Mouse (Mus musculus): ENCODE data around the gene Dmwd.

GRCm38 (mm10) chr7:19109565-19109964 lies 33.5 kb downstream of the Dmwd start:
- TF ChIP-seq POLR2A (IDR thresholded peaks at IDR 0.05; ENCODE audit: borderline replicate concordance, insufficient read depth, low read length) (no peak), CTCF (IDR thresholded peaks at IDR 0.05; ENCODE audit: borderline replicate concordance, insufficient read depth, low read depth, low read length) (no peak)

All from cerebellum, adult 2 months (tissue).